Mouse (Mus musculus) left cerebral cortex, adult 8-10 months (tissue): ENCODE measurements around the gene Retsat. TPM values are rescaled to one million over a fixed set of nuclear protein-coding genes. Genes with fewer than 3 reads are reported as not detected.

Source experiments
- total RNA-seq, 4 experiments: library from RNA; stranded (reverse); gene quantifications; 2 replicates each; pipeline ENCODE4 v1.2.4; 2022

Gene Retsat
- total RNA-seq, 4 experiments from 2014 or later, result 66.8 to 72.4 (median 68.4) TPM

Other genes starting within 250 kb of the Retsat start
- 10 to 100 TPM in 2 of 4 experiments, 1 to 10 TPM in 2; 8.9 to 12.8 (median 10.7) TPM for gene Tmem150a, start 243.0 kb upstream of the Retsat start, total RNA-seq
- gene Rnf181, start 231.5 kb upstream of the Retsat start, total RNA-seq, result 10 to 100 TPM; 76.4 to 85.1 (median 81.5) TPM
- gene Vamp5, start 218.0 kb upstream of the Retsat start, total RNA-seq, result 1 to 10 TPM; 4.4 to 8.6 (median 6.9) TPM
- 10 to 100 TPM; 16.5 to 23.2 (median 18.5) TPM for gene Vamp8, start 207.8 kb upstream of the Retsat start, total RNA-seq
- gene Ggcx, start 184.2 kb upstream of the Retsat start, total RNA-seq, result 10 to 100 TPM; 20.3 to 24.7 (median 23.5) TPM
- gene Mat2a, start 158.9 kb upstream of the Retsat start, total RNA-seq, result 100 to 1,000 TPM; 148 to 178 (median 163) TPM
- gene Sh2d6, start 76.8 kb upstream of the Retsat start, total RNA-seq, result 1 to 10 TPM in 2 of 4 experiments, under 1 TPM in 2; 0.59 to 1.7 (median 1.2) TPM
- gene Capg, start 54.1 kb upstream of the Retsat start, total RNA-seq, result 10 to 100 TPM in 2 of 4 experiments, 1 to 10 TPM in 2; 2.9 to 16.9 (median 10.0) TPM
- gene Elmod3, start 62 bp upstream of the Retsat start, total RNA-seq, result 10 to 100 TPM; 21.1 to 26.4 (median 24.0) TPM
- 100 to 1,000 TPM in 2 of 4 experiments, 10 to 100 TPM in 2; 93.0 to 104 (median 99.0) TPM for gene Tgoln1, start 18.5 kb downstream of the Retsat start, total RNA-seq
- 1 to 10 TPM; 3.1 to 4.6 (median 4.1) TPM for gene Tcf7l1, start 190.8 kb downstream of the Retsat start, total RNA-seq